Mouse (Mus musculus): Measurements from ENCODE around the gene Ttll7. TPM values are rescaled to one million over a fixed set of nuclear protein-coding genes. Genes with fewer than 3 reads are reported as not detected.
A peak's percentile ranks its signal among the peaks of the same experiment; 100 is the strongest.

The Ttll7 gene
- total RNA-seq (2021) = 10 to 100 TPM; 50.4 to 57.1 TPM
- long read RNA-seq, experiment 1, partial matches to known transcripts = 6 of 17 reads
- long read RNA-seq, experiment 1, other reads (novel, unspliced or antisense) = 11 of 17 reads
- long read RNA-seq, experiment 2, partial matches to known transcripts = 7 of 21 reads
- long read RNA-seq, experiment 2, other reads (novel, unspliced or antisense) = 14 of 21 reads

DNA sequence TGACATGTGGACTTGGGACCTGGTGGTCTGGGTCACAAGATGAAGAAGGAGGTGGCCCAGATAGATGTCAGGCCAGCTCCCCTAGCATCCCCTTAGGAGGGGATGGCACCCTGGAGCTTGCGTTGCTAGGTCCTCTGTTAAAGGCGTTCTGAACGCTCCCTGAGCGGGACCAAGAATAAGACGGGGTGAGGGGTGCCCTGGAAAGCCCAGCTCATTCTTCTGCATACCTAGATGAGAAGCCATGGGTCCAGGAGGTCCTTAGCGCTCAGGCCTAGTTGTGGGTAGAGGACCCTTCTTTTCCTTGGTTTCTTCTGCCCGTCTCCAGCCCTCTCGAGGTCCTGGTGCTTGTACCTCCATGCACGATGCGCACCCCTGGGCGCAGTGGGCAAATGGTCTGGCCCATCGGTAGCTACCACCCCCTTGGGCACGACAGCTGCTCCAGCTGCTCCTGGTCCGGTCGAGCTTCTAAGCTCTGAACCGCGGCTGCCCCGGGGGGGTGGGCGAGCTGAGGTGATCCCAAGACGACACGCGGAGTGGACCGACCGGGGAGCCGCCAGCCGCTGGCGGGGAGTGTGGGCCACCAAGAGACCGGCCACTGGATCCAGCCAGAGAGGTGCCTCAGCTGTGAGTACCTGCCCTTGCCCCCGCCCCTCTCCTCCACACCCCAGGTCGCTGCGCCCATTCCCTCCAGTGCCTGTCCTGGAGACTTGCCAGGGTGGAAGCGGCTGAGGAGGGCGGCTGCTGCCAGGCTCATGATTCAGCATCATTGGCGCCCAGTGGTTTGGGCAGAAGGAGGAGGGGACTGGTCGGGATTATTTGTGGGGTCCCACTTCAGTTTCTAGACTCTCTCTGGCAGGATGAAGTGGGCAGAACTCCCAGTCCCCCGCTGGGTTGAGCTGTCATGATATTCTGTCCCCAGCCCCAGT lies at the start of gene Ttll7:
TSS of gene Ttll7 (plus strand) at position 402 of the 926 bp plus-strand sequence.
- DNase-seq = peak; percentile 78

DNA sequence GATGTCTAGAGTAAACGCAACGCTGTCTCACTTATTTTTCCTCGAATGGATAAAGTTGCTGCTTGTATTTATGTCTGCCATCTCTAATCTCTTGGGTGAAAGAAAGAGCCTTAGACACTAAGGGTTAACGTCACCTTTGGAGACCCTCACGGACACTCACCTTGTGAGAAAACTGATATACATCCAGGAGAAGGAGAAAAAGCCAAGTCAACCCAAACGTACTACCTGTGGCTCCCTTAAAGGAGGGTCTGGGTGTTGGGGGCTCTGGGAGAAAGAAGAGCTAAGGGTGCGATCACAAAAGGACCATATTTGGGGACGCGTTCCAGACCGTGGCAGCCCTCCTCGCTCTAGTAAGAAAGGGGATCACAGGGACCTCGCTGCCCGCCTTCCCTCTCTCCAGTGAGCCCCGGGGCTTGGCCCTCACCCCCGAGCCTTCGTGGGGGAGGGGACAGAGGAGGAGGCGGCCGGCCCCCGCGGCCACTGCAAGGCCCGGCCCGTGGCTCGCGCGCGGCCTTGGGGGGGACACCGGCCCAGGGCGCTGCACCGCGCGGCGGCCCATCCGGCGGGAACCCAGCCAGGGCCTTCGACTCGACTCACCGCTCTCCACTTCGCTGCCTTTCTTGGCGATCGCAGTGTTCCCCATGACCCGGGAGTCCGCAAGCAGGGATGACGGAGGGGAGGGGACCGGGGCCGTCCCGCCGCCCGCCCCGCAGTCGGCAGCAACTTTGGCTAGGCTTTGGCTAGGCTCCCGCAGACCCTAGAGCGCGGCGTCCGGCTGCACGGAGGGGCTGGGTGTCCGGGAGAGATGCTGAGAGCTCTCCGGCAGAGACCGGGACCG lies 39.9 kb upstream of the Ttll7 start:
- DNase-seq = no peak

DNA sequence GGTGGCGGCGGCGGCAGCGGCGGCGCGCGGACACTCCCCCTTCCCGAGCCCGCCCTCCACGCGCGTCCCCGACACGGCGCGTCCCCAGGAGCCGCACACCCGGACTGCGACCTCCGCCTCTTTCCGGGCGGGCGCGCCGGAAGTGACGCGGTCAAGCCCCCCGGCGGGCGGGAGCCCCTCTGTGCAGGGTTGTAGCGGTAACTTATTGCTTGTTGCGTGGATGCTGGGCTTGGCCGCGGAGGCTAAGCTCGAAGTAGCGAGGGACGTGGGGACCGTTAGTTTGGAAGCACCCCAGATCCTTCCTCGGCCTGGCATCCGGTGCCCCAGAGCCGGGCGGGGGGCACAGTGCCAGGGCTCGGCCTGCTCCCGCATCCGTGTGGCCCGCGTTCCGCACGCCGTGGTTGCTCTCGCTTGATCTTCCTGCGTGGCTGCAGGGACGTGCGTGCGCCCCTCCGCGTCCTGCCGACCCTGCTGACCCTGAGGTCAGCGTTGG lies 39.2 kb upstream of the Ttll7 start, which contains the start of gene Prkacb:
TSS of gene Prkacb (minus strand) at position 90 of the 493 bp plus-strand sequence.
- peak; percentile 91 for DNase-seq

DNA sequence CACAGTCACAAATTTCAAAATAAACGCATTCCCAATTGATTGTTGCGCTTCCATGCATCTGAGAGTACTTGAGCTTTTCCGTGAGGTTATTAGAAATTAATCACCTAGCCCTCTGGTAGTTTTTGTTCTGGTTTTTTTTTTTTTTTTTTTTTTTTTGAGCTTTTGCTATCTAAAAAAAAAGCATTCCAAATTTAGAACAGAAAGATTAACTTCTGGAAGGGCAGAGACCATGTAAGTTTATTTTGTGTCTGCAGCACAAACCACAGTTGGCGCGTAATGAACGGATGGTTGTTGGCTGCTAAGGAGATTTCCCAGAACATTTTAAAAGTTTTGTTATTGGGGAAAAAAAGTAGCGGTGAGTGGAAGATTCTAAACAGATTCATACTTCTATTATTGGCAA lies 38.5 kb upstream of the Ttll7 start:
- DNase-seq = no peak

GRCm38 (mm10) chr3:146820718-146821117 lies 31.4 kb upstream of the Ttll7 start:
- DNase-seq = no peak

GRCm38 (mm10) chr3:146842766-146843165 lies 9.4 kb upstream of the Ttll7 start:
- no peak for DNase-seq

- DNase-seq = no peak
These were observed 8.7 kb upstream of the Ttll7 start for GRCm38 (mm10) chr3:146843470-146843869.

DNA sequence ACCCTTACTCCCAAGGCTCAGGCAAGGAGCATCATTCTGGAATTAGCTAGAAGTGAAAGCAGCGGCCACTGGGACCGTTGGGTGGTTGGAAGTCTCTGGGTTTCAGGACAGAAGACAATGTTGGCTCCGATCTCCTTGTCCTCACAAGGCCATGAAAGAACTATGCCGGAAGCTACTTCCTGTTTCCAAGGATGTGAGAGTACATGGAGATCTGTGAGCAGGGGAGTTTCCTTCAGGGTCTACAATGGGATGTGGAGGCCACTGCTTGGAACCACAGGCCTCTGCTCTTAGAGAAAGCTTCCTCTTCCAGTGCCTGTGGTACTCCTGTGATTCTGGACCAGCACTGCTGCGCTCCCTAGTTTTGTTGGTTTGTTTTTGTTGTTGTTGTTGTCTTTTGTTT lies 5.9 kb upstream of the Ttll7 start:
- DNase-seq = peak; percentile 12

GRCm38 (mm10) chr3:146848112-146848511 lies 4.1 kb upstream of the Ttll7 start:
- DNase-seq = no peak

GRCm38 (mm10) chr3:146849360-146849759 lies 2.8 kb upstream of the Ttll7 start:
- DNase-seq = no peak

DNA sequence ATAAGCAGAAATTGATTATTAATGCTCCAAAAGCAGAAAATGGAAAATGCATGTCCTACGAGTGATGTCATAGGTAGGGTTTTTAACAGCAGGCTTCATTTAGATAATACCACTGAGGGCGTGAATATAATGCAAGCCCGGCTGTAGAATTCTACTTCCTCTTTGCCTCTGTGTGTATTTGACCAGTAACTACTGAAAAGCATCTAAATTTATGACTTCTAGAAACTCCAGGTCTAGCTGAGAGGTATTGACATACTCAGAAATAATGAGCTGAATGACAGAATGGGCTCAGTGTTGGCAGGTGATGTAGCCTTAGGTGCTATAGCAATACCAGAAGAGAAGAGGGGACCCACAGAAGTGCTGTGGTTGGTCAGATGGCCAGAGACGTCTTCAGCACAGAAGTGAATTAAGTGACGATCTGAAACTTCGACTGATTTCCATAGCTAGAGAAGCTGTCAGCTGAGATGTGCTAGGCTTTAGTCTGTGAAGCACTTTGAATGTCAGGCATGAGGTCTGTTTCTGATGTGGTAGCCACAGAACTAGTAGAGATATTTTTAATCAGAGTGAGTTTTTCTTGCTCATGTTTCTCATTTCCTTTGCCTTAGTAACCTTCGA lies 2.4 kb downstream of the Ttll7 start:
- no peak for DNase-seq

- no peak for DNase-seq
These were observed 5.2 kb downstream of the Ttll7 start for GRCm38 (mm10) chr3:146857373-146857772.

- DNase-seq = no peak
These were observed 8.1 kb downstream of the Ttll7 start for GRCm38 (mm10) chr3:146860308-146860707.

DNA sequence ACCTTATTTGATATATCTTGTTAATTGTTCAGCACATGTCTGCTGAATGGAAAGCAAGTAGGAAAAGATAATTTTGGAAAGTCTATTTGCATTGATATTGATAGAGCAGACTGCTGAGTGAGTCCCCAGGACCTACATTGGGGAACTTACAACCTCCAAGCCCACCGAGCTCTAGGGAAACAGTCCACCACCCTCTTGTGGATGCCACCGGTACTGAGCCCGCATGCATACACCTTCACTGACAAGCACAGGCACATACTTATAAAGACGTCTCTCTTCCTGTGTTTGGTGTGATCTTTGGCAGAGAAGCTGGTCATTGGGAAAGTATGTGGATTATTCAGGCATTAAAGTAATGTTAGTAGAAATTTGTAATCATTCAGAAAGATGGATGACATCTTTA lies 14.4 kb downstream of the Ttll7 start:
- no peak for DNase-seq

DNA sequence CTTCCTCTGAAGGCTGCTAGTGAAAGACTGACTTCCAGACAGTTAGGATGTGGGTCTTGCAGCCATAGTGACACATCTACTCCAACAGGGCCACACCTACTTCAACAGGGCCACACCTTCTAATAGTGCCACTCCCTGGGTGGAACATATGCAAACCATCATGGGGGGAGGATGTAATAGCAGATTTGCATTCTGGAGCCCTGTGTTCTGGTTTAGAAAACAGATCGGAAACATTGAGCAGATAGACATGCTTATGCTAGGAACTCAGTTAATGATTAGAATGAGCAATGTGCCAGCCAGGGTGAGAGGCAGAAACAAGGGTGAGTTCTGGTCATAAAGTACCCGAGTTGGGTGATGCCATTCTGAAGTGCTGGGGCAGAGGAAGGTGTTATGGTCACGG lies 19.8 kb downstream of the Ttll7 start:
- no peak for DNase-seq

DNA sequence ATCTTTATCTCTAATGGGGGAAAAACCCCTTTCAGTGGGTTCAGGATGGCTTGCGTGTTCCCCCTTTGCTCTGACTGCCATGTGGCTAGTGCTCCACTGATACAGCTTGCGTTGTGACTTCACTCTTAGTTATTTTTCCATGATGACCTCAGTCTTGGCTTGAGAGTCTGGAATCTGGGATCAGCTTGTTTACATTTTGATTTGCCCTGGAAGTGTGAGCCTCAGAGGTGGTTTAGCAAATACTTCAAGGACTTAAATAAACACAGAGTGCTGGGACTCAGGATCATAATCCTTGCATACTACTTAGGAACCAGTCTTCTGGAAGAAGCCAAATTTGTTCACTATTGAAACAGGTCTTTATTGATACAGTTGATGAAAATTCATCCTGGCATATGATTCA lies 23.8 kb downstream of the Ttll7 start:
- no peak for DNase-seq

DNA sequence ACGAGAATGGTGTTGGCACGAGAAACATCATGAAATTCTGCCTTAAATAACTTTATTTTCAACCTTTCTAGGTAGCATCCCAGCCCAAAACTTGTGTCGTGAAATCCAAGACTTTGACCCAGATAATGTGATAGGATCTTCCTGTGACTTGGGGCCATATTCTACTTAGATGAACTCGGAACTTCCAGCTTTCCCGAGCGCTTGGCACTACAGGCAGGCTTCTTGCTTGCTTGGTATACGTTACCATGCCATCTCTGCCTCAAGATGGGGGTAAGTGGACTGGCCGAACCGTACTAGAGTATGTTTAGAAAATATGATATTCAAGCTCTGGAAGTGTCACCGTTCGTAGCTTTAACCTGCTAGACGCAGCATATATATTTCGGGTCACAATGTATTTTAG lies 41.8 kb downstream of the Ttll7 start:
- DNase-seq = no peak

- DNase-seq = no peak
These were observed 44.4 kb downstream of the Ttll7 start for GRCm38 (mm10) chr3:146896581-146896980.

GRCm38 (mm10) chr3:146900094-146900493 lies 47.9 kb downstream of the Ttll7 start:
- no peak for DNase-seq

GRCm38 (mm10) chr3:146901729-146902128 lies 49.6 kb downstream of the Ttll7 start:
- no peak for DNase-seq

GRCm38 (mm10) chr3:146905606-146906005 lies 53.4 kb downstream of the Ttll7 start:
- no peak for DNase-seq

DNA sequence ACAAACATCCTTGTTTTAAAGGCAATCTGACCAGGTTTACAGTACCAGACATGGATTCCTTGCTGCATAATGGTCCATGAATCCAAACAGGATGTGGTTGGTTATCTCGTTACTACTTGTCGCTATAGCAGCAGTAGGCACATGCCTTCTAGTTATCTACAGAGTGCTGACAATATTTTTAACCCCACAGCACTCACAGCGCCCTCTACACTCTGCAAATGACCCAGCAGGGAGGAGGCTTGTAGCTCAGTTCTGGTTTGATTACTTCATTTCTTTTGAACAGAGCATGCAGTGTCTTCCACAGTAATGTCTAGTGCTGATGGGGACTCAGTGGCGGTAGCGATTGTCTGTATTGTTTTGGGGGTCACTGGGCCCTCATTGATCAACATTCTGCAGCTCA lies 56.8 kb downstream of the Ttll7 start:
- no peak for DNase-seq

Measured in gastrocnemius, postnatal 25 days (tissue).